Mouse (Mus musculus) mouse trophoblast stem cell (cell line): Measurements from ENCODE around the gene Glp2r.

Experiments used
- in situ Hi-C, 2 experiments: fragments of 300-500 bp; cut with MseI, MboI; formaldehyde crosslinking; loops; 2 replicates in 1 of 2; 3 replicates in 1 of 2; pipeline ENCODE4 v1.15.1; 2025

The Glp2r gene

GRCm38 (mm10) chr11:67728726-67729125, 42.2 kb downstream of the Glp2r start:
- in situ Hi-C loops = no loop called here

GRCm38 (mm10) chr11:67727095-67727494, 43.9 kb downstream of the Glp2r start:
- in situ Hi-C loops = no loop called here

GRCm38 (mm10) chr11:67723231-67724013, 47.5 kb downstream of the Glp2r start:
- in situ Hi-C loops = no loop called here

GRCm38 (mm10) chr11:67722399-67723156, 48.4 kb downstream of the Glp2r start:
- in situ Hi-C loops = no loop called here

- in situ Hi-C loops = no loop called here
Measured at GRCm38 (mm10) chr11:67721485-67721884, 49.5 kb downstream of the Glp2r start.

- in situ Hi-C loops = no loop called here
Measured at GRCm38 (mm10) chr11:67715382-67715781, 55.6 kb downstream of the Glp2r start.

- in situ Hi-C loops = no loop called here
Measured at GRCm38 (mm10) chr11:67712976-67713375, 58.0 kb downstream of the Glp2r start.

GRCm38 (mm10) chr11:67694703-67695376, 76.1 kb downstream of the Glp2r start, which contains the start of gene Rcvrn:
Gene Rcvrn (plus strand): TSS chr11:67695326.
- in situ Hi-C loops = no loop called here

- in situ Hi-C loops = no loop called here
Measured at GRCm38 (mm10) chr11:67686109-67686508, 84.8 kb downstream of the Glp2r start.

- in situ Hi-C loops = no loop called here
Measured at GRCm38 (mm10) chr11:67681871-67682270, 89.1 kb downstream of the Glp2r start.

- in situ Hi-C loops = no loop called here
Measured at GRCm38 (mm10) chr11:67679930-67680329, 91.0 kb downstream of the Glp2r start.

GRCm38 (mm10) chr11:67679300-67679699, 91.7 kb downstream of the Glp2r start:
- in situ Hi-C loops = no loop called here

GRCm38 (mm10) chr11:67675562-67676540, 95.1 kb downstream of the Glp2r start:
- in situ Hi-C loops = no loop called here

- in situ Hi-C loops = no loop called here
Measured at GRCm38 (mm10) chr11:67672140-67672539, 98.8 kb downstream of the Glp2r start.

GRCm38 (mm10) chr11:67670031-67670430, 100.9 kb downstream of the Glp2r start:
- in situ Hi-C loops = no loop called here

GRCm38 (mm10) chr11:67668460-67669007, 102.4 kb downstream of the Glp2r start:
- in situ Hi-C loops = no loop called here

GRCm38 (mm10) chr11:67667531-67668332, 103.2 kb downstream of the Glp2r start:
- in situ Hi-C loops = no loop called here

- in situ Hi-C loops = no loop called here
Measured at GRCm38 (mm10) chr11:67666129-67666528, 104.8 kb downstream of the Glp2r start.

- in situ Hi-C loops = no loop called here
Measured at GRCm38 (mm10) chr11:67664918-67665317, 106.0 kb downstream of the Glp2r start.

- in situ Hi-C loops = no loop called here
Measured at GRCm38 (mm10) chr11:67664261-67664660, 106.7 kb downstream of the Glp2r start.
